21 mouse cellular contexts compared by ENCODE assay signal in genomic region chr15:102732406-102732805, GRCm38 (mm10). TPM values are rescaled to one million over a fixed set of nuclear protein-coding genes. Genes with fewer than 3 reads are reported as not detected.
A peak's percentile ranks its signal among the peaks of the same experiment; 100 is the strongest.
DNase-seq lines count a peak whose midpoint lies in the region; ATAC-seq and TF ChIP-seq lines count a peak whose summit lies in the region.
"Had no signal": no experiment of that assay in that cellular context is flagged by ENCODE, and none has a peak within 500 bp of the region (broad histone marks: within the 10 kb centered on the region; RNA-seq: fewer than 3 reads in every experiment).

No protein-coding gene starts in this region.

- no peak for DNase-seq in forebrain, embryonic 14.5 days (ENCODE audit: low spot score)
- no peak for DNase-seq in forebrain, embryonic 10.5 days (ENCODE audit: extremely low spot score, low spot score)
- no peak for DNase-seq in left cerebral cortex, adult 2 months (ENCODE audit: extremely low spot score in 1 of 2, low spot score in 2 of 2)
- no peak for DNase-seq in left cerebral cortex, adult 8-10 months (ENCODE audit: low spot score in 2 of 2)
- peak; percentile 19 for DNase-seq in Muller cell, postnatal 12 days (ENCODE audit: inconsistent ontology term)
- DNase-seq in heart, postnatal 10 days, result no peak
- DNase-seq in gastrocnemius, adult 18-20 months (ENCODE audit: low spot score), result no peak
- DNase-seq: adrenal gland, adult 2 months; cerebellum, postnatal 36 days; gastrocnemius, postnatal 14 days; heart, adult 11 months; kidney, postnatal 25 days; left cerebral cortex, postnatal 4 days; lung, embryonic 14.5 days had no signal

- H3K4me2 ChIP-seq in forebrain, embryonic 14.5 days (ENCODE audit: low read length), result no peak overlapping the region
- no peak overlapping the region for H3K4me2 ChIP-seq in forebrain, embryonic 16.5 days (ENCODE audit: low read length)
- H3K4me2 ChIP-seq: embryonic facial prominence, embryonic 15.5 days; heart, embryonic 11.5 days; limb, embryonic 15.5 days; lung, embryonic 14.5 days had no signal

- H3K9me3 ChIP-seq in forebrain, embryonic 14.5 days (replicated peaks; ENCODE audit: control insufficient read depth, low read length), result no peaks in the 10 kb centered on the region
- no peaks in the 10 kb centered on the region for H3K9me3 ChIP-seq in forebrain, embryonic 10.5 days
- no peaks in the 10 kb centered on the region for H3K9me3 ChIP-seq in forebrain, embryonic 16.5 days (ENCODE audit: control insufficient read depth, low read length)
- H3K9me3 ChIP-seq: embryonic facial prominence, embryonic 15.5 days; limb, embryonic 15.5 days had no signal

- no peaks in the 10 kb centered on the region for H3K36me3 ChIP-seq in forebrain, embryonic 14.5 days (ENCODE audit: control insufficient read depth, insufficient read depth, low read length)
- H3K36me3 ChIP-seq in forebrain, embryonic 10.5 days (replicated peaks), result no peaks in the 10 kb centered on the region
- H3K36me3 ChIP-seq in forebrain, embryonic 16.5 days (ENCODE audit: control insufficient read depth, insufficient read depth), result no peaks in the 10 kb centered on the region
- H3K36me3 ChIP-seq: embryonic facial prominence, embryonic 15.5 days; limb, embryonic 15.5 days had no signal

- no peak overlapping the region for H3K4me3 ChIP-seq in forebrain, embryonic 14.5 days (ENCODE audit: low read depth, low read length)
- H3K4me3 ChIP-seq in forebrain, embryonic 10.5 days, result no peak overlapping the region
- H3K4me3 ChIP-seq in left cerebral cortex, adult 2 months, result no peak overlapping the region
- no peak overlapping the region for H3K4me3 ChIP-seq in forebrain, embryonic 16.5 days (replicated peaks; ENCODE audit: low read length)
- H3K4me3 ChIP-seq: embryonic facial prominence, embryonic 15.5 days; limb, embryonic 15.5 days had no signal

- peak overlapping the region; percentile 65 for H3K27ac ChIP-seq in forebrain, embryonic 14.5 days (ENCODE audit: low read depth, low read length)
- no peak overlapping the region for H3K27ac ChIP-seq in forebrain, embryonic 10.5 days
- H3K27ac ChIP-seq in left cerebral cortex, adult 2 months, result peak overlapping the region; percentile 55
- H3K27ac ChIP-seq in forebrain, embryonic 16.5 days (ENCODE audit: low read length), result peak overlapping the region; percentile 88
- H3K27ac ChIP-seq: embryonic facial prominence, embryonic 15.5 days; limb, embryonic 15.5 days; liver, embryonic 14.5 days had no signal

- ATAC-seq in forebrain, embryonic 14.5 days, result no peak
- peak; percentile 11; the same call in 1 of the 2 replicates for ATAC-seq in forebrain, embryonic 16.5 days
- ATAC-seq: intestine, postnatal 0 days; Patski had no signal

- no peak for TF ChIP-seq CTCF in left cerebral cortex, adult 2 months (IDR thresholded peaks at IDR 0.05)

- 71% methylated on average over 6 of the region's 6 CpGs for WGBS in forebrain, embryonic 14.5 days
- WGBS in forebrain, embryonic 10.5 days, result 94% methylated on average over 6 of the region's 6 CpGs
- 59% methylated on average over 6 of the region's 6 CpGs for WGBS in forebrain, embryonic 16.5 days

- no peaks in the 10 kb centered on the region for H3K27me3 ChIP-seq in forebrain, embryonic 14.5 days (replicated peaks; ENCODE audit: control insufficient read depth, insufficient read depth, low read length)
- H3K27me3 ChIP-seq in forebrain, embryonic 10.5 days (ENCODE audit: poor library complexity, severe bottlenecking), result peaks cover 73% of the 10 kb centered on the region
- no peaks in the 10 kb centered on the region for H3K27me3 ChIP-seq in forebrain, embryonic 16.5 days (replicated peaks; ENCODE audit: control insufficient read depth, insufficient read depth, low read length)
- H3K27me3 ChIP-seq: Patski had no signal

- intact Hi-C loops in left cerebral cortex, adult 2 months (cut with DNase I), result no loop called here
- intact Hi-C loops in heart, postnatal 10 days (cut with DNase I), result no loop called here

- peaks cover 19% of the 10 kb centered on the region for H3K4me1 ChIP-seq in forebrain, embryonic 14.5 days (ENCODE audit: control insufficient read depth, insufficient read depth, low read length)
- peaks cover 22% of the 10 kb centered on the region for H3K4me1 ChIP-seq in forebrain, embryonic 10.5 days
- peaks cover 43% of the 10 kb centered on the region for H3K4me1 ChIP-seq in forebrain, embryonic 16.5 days (replicated peaks; ENCODE audit: control insufficient read depth, insufficient read depth, low read length)

- no peak overlapping the region; the same call in 1 of the 2 replicates for H3K9ac ChIP-seq in forebrain, embryonic 14.5 days (ENCODE audit: low read length)
- no peak overlapping the region for H3K9ac ChIP-seq in forebrain, embryonic 16.5 days (replicated peaks; ENCODE audit: low read depth, low read length)
- H3K9ac ChIP-seq: embryonic facial prominence, embryonic 15.5 days; limb, embryonic 15.5 days; liver, embryonic 14.5 days; lung, embryonic 14.5 days had no signal

RNA-seq across cellular contexts. Expression of gene Calcoco1, which starts 10.4 kb away (rescaled TPM):
- polyA plus RNA-seq in forebrain, embryonic 14.5 days (2014; fragmentation: Nextera tagmentation; extraction: Ambion mirVana), result 48.2 and 61.2 TPM in 2 replicates
- polyA plus RNA-seq in forebrain, embryonic 10.5 days (2016; fragmentation: Nextera tagmentation; extraction: Ambion mirVana), result 21.9 and 24.0 TPM in 2 replicates
- 10 to 100 TPM; 79.8 to 85.7 TPM for total RNA-seq in left cerebral cortex, adult 2 months (2021)
- 10 to 100 TPM; 74.9 to 85.2 (median 82.2) TPM for total RNA-seq in left cerebral cortex, adult 8-10 months (2022)
- polyA plus RNA-seq in forebrain, embryonic 16.5 days (2015; fragmentation: Nextera tagmentation; extraction: Ambion mirVana), result 80.6 and 87.7 TPM in 2 replicates
- total RNA-seq in heart, postnatal 10 days (2021), result 100 to 1,000 TPM in 1 of 2 experiments, 10 to 100 TPM in 1; 90.9 to 100 TPM
- total RNA-seq in gastrocnemius, adult 18-20 months (2021), result 10 to 100 TPM; 72.7 to 73.2 TPM
